Mouse (Mus musculus): ENCODE data around the gene Hoxc5. TPM values are rescaled to one million over a fixed set of nuclear protein-coding genes. Genes with fewer than 3 reads are reported as not detected.

Gene Hoxc5
- polyA plus RNA-seq, 1 experiment from 2014 or later: 5.1 TPM

GRCm38 (mm10) chr15:102954192-102955006, 12.8 kb upstream of the Hoxc5 start, which contains the start of gene Hoxc11:
Gene Hoxc11 (plus strand): TSS chr15:102954427.
- Histone ChIP-seq H3K36me3 (ENCODE audit: control insufficient read depth, insufficient read depth, low read length) (no peaks in the 10 kb centered on the region), H3K4me1 (ENCODE audit: control insufficient read depth, insufficient read depth, low read length) (peaks cover 20% of the 10 kb centered on the region), H3K4me2 (replicated peaks; ENCODE audit: low read depth, low read length) (peak within 1 kb of the TSS; percentile 63), H3K27me3 (ENCODE audit: control insufficient read depth, insufficient read depth, low read length) (peaks cover 38% of the 10 kb centered on the region), H3K9me3 (ENCODE audit: control insufficient read depth, low read length) (no peaks in the 10 kb centered on the region), H3K4me3 (ENCODE audit: low read length) (peak within 1 kb of the TSS; percentile 59), H3K27ac (ENCODE audit: low read depth, low read length) (peak within 1 kb of the TSS; percentile 90), H3K9ac (ENCODE audit: low read depth, low read length) (peak within 1 kb of the TSS; percentile 80)
- WGBS: under 1% methylated on average over 57 of the region's 57 CpGs
- peak; percentile 29; the same call in 1 of the 2 replicates for ATAC-seq (ENCODE audit: low FRiP score, low TSS enrichment)

DNA sequence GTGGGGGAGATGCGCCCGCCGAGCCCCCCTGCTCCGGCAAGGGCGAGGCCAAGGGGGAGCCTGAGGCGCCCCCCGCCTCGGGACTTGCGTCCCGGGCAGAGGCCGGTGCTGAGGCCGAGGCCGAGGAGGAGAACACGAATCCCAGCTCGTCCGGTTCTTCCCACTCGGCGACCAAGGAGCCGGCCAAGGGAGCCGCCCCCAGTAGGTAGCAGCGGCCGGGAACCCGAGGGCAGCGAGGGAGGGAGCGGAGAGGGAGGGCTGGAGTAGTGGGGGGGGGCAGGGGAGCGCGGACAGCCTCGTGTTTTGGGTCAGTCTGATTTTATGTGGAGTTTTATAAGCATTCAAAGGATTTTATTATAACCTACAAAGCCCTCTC, 12.2 kb upstream of the Hoxc5 start:
- peak; percentile 26; the same call in 1 of the 2 replicates for ATAC-seq (ENCODE audit: low FRiP score, low TSS enrichment)
- Histone ChIP-seq H3K4me1 (ENCODE audit: control insufficient read depth, insufficient read depth, low read length) (peaks cover 25% of the 10 kb centered on the region), H3K4me3 (ENCODE audit: low read length) (peak overlapping the region; percentile 59), H3K27me3 (ENCODE audit: control insufficient read depth, insufficient read depth, low read length) (peaks cover 33% of the 10 kb centered on the region), H3K4me2 (replicated peaks; ENCODE audit: low read depth, low read length) (peak overlapping the region; percentile 63), H3K9me3 (ENCODE audit: control insufficient read depth, low read length) (no peaks in the 10 kb centered on the region), H3K9ac (ENCODE audit: low read depth, low read length) (peak overlapping the region; percentile 80), H3K36me3 (ENCODE audit: control insufficient read depth, insufficient read depth, low read length) (no peaks in the 10 kb centered on the region), H3K27ac (ENCODE audit: low read depth, low read length) (peak overlapping the region; percentile 90)
- WGBS: 2% methylated on average over 28 of the region's 28 CpGs

- H3K9ac ChIP-seq (ENCODE audit: low read depth, low read length): peak overlapping the region; percentile 80
- no peaks in the 10 kb centered on the region for H3K9me3 ChIP-seq (ENCODE audit: control insufficient read depth, low read length)
- H3K27ac ChIP-seq (ENCODE audit: low read depth, low read length): peak overlapping the region; percentile 90
- no peaks in the 10 kb centered on the region for H3K36me3 ChIP-seq (ENCODE audit: control insufficient read depth, insufficient read depth, low read length)
- peak overlapping the region; percentile 59 for H3K4me3 ChIP-seq (ENCODE audit: low read length)
- peaks cover 31% of the 10 kb centered on the region for H3K4me1 ChIP-seq (ENCODE audit: control insufficient read depth, insufficient read depth, low read length)
- peak overlapping the region; percentile 63 for H3K4me2 ChIP-seq (replicated peaks; ENCODE audit: low read depth, low read length)
- WGBS: under 1% methylated on average over 39 of the region's 40 CpGs
- ATAC-seq (ENCODE audit: low FRiP score, low TSS enrichment): no peak
- H3K27me3 ChIP-seq (ENCODE audit: control insufficient read depth, insufficient read depth, low read length): peaks cover 23% of the 10 kb centered on the region
Measured at GRCm38 (mm10) chr15:102955833-102956640, 11.2 kb upstream of the Hoxc5 start.

DNA sequence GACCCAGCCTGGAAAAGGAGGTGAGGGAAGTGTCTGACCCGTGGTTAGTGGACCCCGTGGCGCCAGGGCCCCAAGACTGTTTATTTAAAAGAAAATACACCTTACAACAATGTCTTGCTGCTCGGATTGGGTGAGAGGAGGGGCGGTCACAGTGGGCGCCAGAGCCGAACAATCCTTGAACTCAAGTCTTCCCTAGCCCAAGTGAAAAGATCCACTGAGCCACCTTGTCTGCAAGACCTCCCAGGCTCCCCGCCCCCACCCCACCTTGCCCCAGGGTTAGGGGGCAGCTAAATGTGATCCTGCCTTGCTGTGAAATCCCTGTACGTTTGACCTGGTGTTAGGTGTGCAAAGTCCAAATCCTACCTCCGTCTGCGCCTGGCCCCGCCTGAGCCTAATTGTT, 10.3 kb upstream of the Hoxc5 start:
- Histone ChIP-seq H3K4me2 (replicated peaks; ENCODE audit: low read depth, low read length) (peak overlapping the region; percentile 63), H3K27me3 (ENCODE audit: control insufficient read depth, insufficient read depth, low read length) (peaks cover 17% of the 10 kb centered on the region), H3K4me1 (ENCODE audit: control insufficient read depth, insufficient read depth, low read length) (peaks cover 31% of the 10 kb centered on the region), H3K36me3 (ENCODE audit: control insufficient read depth, insufficient read depth, low read length) (no peaks in the 10 kb centered on the region), H3K9me3 (ENCODE audit: control insufficient read depth, low read length) (no peaks in the 10 kb centered on the region), H3K27ac (ENCODE audit: low read depth, low read length) (peak overlapping the region; percentile 90; the same call in 1 of the 2 replicates), H3K4me3 (ENCODE audit: low read length) (peak overlapping the region; percentile 59), H3K9ac (ENCODE audit: low read depth, low read length) (peak overlapping the region; percentile 80; the same call in 1 of the 2 replicates)
- 3% methylated on average over 12 of the region's 12 CpGs for WGBS
- ATAC-seq (ENCODE audit: low FRiP score, low TSS enrichment): peak; percentile 10; the same call in 1 of the 2 replicates

DNA sequence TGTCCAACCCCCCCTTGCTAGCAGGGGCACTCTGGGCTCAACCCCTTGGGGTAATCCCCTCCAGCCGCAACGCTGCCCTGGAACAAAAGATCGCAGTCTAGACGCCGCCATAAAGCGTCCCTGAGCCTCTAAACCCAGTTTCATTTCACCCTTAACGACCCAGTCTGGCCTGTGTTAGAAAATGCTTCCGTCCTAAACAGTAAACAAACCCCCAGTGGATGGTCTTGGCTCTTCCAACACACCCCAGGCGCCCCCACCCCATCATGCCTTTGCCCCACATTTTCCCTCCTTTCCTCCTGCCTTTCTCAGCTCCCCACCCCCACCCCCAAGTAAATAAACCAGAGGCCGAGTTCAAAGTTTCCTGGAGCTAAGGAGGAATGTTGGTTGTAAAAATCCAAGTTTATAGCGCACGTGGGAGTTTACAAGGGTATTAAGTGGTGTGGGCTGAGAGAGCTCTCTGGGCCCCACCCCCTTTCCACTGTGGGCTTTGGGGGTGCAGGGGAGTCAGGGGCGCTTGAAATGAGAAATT, 7.5 kb upstream of the Hoxc5 start:
- no peaks in the 10 kb centered on the region; the same call in 1 of the 2 replicates for H3K27me3 ChIP-seq (ENCODE audit: control insufficient read depth, insufficient read depth, low read length)
- peak; percentile 45 for ATAC-seq (ENCODE audit: low FRiP score, low TSS enrichment)
- H3K9me3 ChIP-seq (ENCODE audit: control insufficient read depth, low read length): no peaks in the 10 kb centered on the region
- H3K27ac ChIP-seq (ENCODE audit: low read depth, low read length): peak overlapping the region; percentile 96
- WGBS: 2% methylated on average over 13 of the region's 13 CpGs
- H3K9ac ChIP-seq (ENCODE audit: low read depth, low read length): peak overlapping the region; percentile 63
- peaks cover 27% of the 10 kb centered on the region for H3K4me1 ChIP-seq (ENCODE audit: control insufficient read depth, insufficient read depth, low read length)
- H3K4me3 ChIP-seq (ENCODE audit: low read length): peak overlapping the region; percentile 32
- H3K4me2 ChIP-seq (replicated peaks; ENCODE audit: low read depth, low read length): peak overlapping the region; percentile 55
- H3K36me3 ChIP-seq (ENCODE audit: control insufficient read depth, insufficient read depth, low read length): no peaks in the 10 kb centered on the region

GRCm38 (mm10) chr15:102961728-102962127, 5.5 kb upstream of the Hoxc5 start:
- Histone ChIP-seq H3K4me2 (replicated peaks; ENCODE audit: low read depth, low read length) (peak overlapping the region; percentile 55), H3K4me3 (ENCODE audit: low read length) (peak overlapping the region; percentile 22; the same call in 1 of the 2 replicates)

DNA sequence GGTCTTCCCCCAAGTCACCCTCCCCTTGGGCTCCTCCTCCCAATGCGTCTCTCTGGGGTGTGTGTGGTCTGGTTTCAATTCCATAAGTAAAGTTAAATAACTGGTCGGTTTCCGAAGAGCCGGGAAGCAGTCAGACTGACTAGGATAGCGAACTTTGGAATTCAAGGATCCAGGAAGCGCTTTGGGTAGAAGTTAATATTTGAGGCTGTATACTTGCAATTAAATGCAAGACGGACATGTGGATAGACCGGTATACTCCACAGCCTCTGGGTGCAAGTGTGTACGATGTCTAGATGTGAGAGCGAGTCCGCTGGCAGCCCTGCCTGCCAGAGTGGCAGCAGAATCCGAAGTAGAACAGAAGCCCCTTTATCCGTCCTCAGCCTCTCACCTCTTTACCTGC, 4.8 kb upstream of the Hoxc5 start:
- Histone ChIP-seq H3K4me3 (ENCODE audit: low read length) (peak overlapping the region; percentile 70), H3K4me1 (ENCODE audit: control insufficient read depth, insufficient read depth, low read length) (peaks cover 17% of the 10 kb centered on the region), H3K27ac (ENCODE audit: low read depth, low read length) (peak overlapping the region; percentile 95), H3K4me2 (replicated peaks; ENCODE audit: low read depth, low read length) (peak overlapping the region; percentile 89), H3K9ac (ENCODE audit: low read depth, low read length) (peak overlapping the region; percentile 81), H3K9me3 (ENCODE audit: control insufficient read depth, low read length) (no peaks in the 10 kb centered on the region), H3K27me3 (ENCODE audit: control insufficient read depth, insufficient read depth, low read length) (peaks cover 7% of the 10 kb centered on the region; the same call in 1 of the 2 replicates), H3K36me3 (ENCODE audit: control insufficient read depth, insufficient read depth, low read length) (no peaks in the 10 kb centered on the region)
- no peak for ATAC-seq (ENCODE audit: low FRiP score, low TSS enrichment)
- WGBS: 5% methylated on average over 13 of the region's 13 CpGs

More at GRCm38 (mm10) chr15:102961728-102962127, 5.5 kb upstream of the Hoxc5 start:
- WGBS: 2% methylated on average over 6 of the region's 6 CpGs
- H3K9ac ChIP-seq (ENCODE audit: low read depth, low read length): peak overlapping the region; percentile 61
- no peaks in the 10 kb centered on the region for H3K36me3 ChIP-seq (ENCODE audit: control insufficient read depth, insufficient read depth, low read length)
- H3K27ac ChIP-seq (ENCODE audit: low read depth, low read length): peak overlapping the region; percentile 96
- H3K9me3 ChIP-seq (ENCODE audit: control insufficient read depth, low read length): no peaks in the 10 kb centered on the region
- no peak for ATAC-seq (ENCODE audit: low FRiP score, low TSS enrichment)
- peaks cover 25% of the 10 kb centered on the region for H3K4me1 ChIP-seq (ENCODE audit: control insufficient read depth, insufficient read depth, low read length)
- peaks cover 7% of the 10 kb centered on the region; the same call in 1 of the 2 replicates for H3K27me3 ChIP-seq (ENCODE audit: control insufficient read depth, insufficient read depth, low read length)

GRCm38 (mm10) chr15:102963259-102963658, 4.0 kb upstream of the Hoxc5 start:
- peaks cover 11% of the 10 kb centered on the region; the same call in 1 of the 2 replicates for H3K4me1 ChIP-seq (ENCODE audit: control insufficient read depth, insufficient read depth, low read length)
- no peaks in the 10 kb centered on the region for H3K36me3 ChIP-seq (ENCODE audit: control insufficient read depth, insufficient read depth, low read length)
- peaks cover 7% of the 10 kb centered on the region; the same call in 1 of the 2 replicates for H3K27me3 ChIP-seq (ENCODE audit: control insufficient read depth, insufficient read depth, low read length)
- H3K27ac ChIP-seq (ENCODE audit: low read depth, low read length): peak overlapping the region; percentile 95
- no peaks in the 10 kb centered on the region for H3K9me3 ChIP-seq (ENCODE audit: control insufficient read depth, low read length)
- peak overlapping the region; percentile 70 for H3K4me3 ChIP-seq (ENCODE audit: low read length)
- WGBS: 6% methylated on average over 8 of the region's 8 CpGs
- peak overlapping the region; percentile 81 for H3K9ac ChIP-seq (ENCODE audit: low read depth, low read length)
- ATAC-seq (ENCODE audit: low FRiP score, low TSS enrichment): no peak
- H3K4me2 ChIP-seq (replicated peaks; ENCODE audit: low read depth, low read length): peak overlapping the region; percentile 89
